Mouse (Mus musculus) myocyte (in vitro differentiated cells): ENCODE measurements around the gene Neurl1a. TPM values are rescaled to one million over a fixed set of nuclear protein-coding genes. Genes with fewer than 3 reads are reported as not detected.

Experiments used
- H3K27me3 ChIP-seq: one replicate; pipeline ENCODE4 v1.6.1; 2011; ENCODE audit not compliant: control insufficient read depth, insufficient read depth, insufficient read length
- H3K36me3 ChIP-seq: one replicate; pipeline ENCODE4 v1.6.1; 2011; ENCODE audit not compliant: control insufficient read depth, insufficient read depth
- H3K4me2 ChIP-seq: one replicate; pipeline ENCODE4 v1.6.1; 2011; ENCODE audit warnings: low read depth, control low read depth
- H3K4me3 ChIP-seq: one replicate; pipeline ENCODE4 v1.5.1; 2011; ENCODE audit warnings: mild to moderate bottlenecking, control low read depth, moderate library complexity
- H3K79me2 ChIP-seq: one replicate; pipeline ENCODE4 v1.6.1; 2011; ENCODE audit not compliant: control insufficient read depth, insufficient read depth
- H3ac ChIP-seq: one replicate; pipeline ENCODE4 v1.6.1; 2011; ENCODE audit not compliant: control insufficient read depth, insufficient read length
- CEBPB ChIP-seq: IDR thresholded peaks from 2 replicates; pipeline ENCODE4 v1.6.1; 2011; ENCODE audit warnings: mild to moderate bottlenecking, moderate library complexity; ENCODE audit not compliant: poor library complexity, insufficient read depth, severe bottlenecking
- E2F4 ChIP-seq: IDR thresholded peaks from one replicate; pipeline ENCODE4 v1.6.1; 2011; ENCODE audit warnings: mild to moderate bottlenecking, control low read depth, moderate library complexity; ENCODE audit not compliant: insufficient read depth
- MAX ChIP-seq: IDR thresholded peaks from one replicate; pipeline ENCODE4 v1.6.1; 2011; ENCODE audit warnings: low read depth, mild to moderate bottlenecking, control low read depth
- MYOD1 ChIP-seq, 3 experiments: IDR thresholded peaks; one replicate each; pipeline ENCODE4 v1.6.1; 2011; ENCODE audit warnings: control low read depth in 2 of 3, low read depth in 2 of 3, mild to moderate bottlenecking in 2 of 3, moderate library complexity in 1 of 3; ENCODE audit not compliant: insufficient read length in 2 of 3, control insufficient read depth in 1 of 3
- MYOG ChIP-seq, 3 experiments: IDR thresholded peaks; one replicate each; pipeline ENCODE4 v1.6.1; 2011; ENCODE audit warnings: control low read depth in 2 of 3, low read depth in 2 of 3, mild to moderate bottlenecking in 2 of 3; ENCODE audit not compliant: insufficient read length in 2 of 3, control insufficient read depth in 1 of 3, insufficient read depth in 1 of 3
- POLR2A ChIP-seq: IDR thresholded peaks from one replicate; pipeline ENCODE4 v1.6.1; 2011; ENCODE audit warnings: low read depth, mild to moderate bottlenecking, control low read depth, moderate library complexity; ENCODE audit not compliant: insufficient read length
- POLR2AphosphoS2 ChIP-seq: IDR thresholded peaks from one replicate; pipeline ENCODE4 v1.6.1; 2011; ENCODE audit warnings: low read depth, control low read depth; ENCODE audit not compliant: insufficient read length
- REST ChIP-seq: IDR thresholded peaks from one replicate; pipeline ENCODE4 v1.6.1; 2011; ENCODE audit warnings: mild to moderate bottlenecking, control low read depth, moderate library complexity; ENCODE audit not compliant: insufficient read depth, insufficient read length
- SRF ChIP-seq: IDR thresholded peaks from one replicate; pipeline ENCODE4 v1.6.1; 2011; ENCODE audit warnings: low read depth; ENCODE audit not compliant: control insufficient read depth, insufficient read length
- TCF12 ChIP-seq: IDR thresholded peaks from one replicate; pipeline ENCODE4 v1.6.1; 2011; ENCODE audit warnings: mild to moderate bottlenecking, control low read depth; ENCODE audit not compliant: poor library complexity, insufficient read depth, severe bottlenecking
- TCF3 ChIP-seq: IDR thresholded peaks from one replicate; pipeline ENCODE4 v1.6.1; 2011; ENCODE audit warnings: low read depth, control low read depth; ENCODE audit not compliant: insufficient read length
- USF1 ChIP-seq: IDR thresholded peaks from one replicate; pipeline ENCODE4 v1.6.1; 2011; ENCODE audit warnings: low read depth, mild to moderate bottlenecking, control low read depth, moderate library complexity
- polyA plus RNA-seq: library from polyadenylated mRNA; unstranded; fragments of >200 nt; fragmentation: generic; extraction: Trizol; gene quantifications from one replicate; pipeline ENCODE4 v1.2.1, GENCODE M21; 2012; ENCODE audit warnings: missing spikeins

Neurl1a gene
- polyA plus RNA-seq, 1 experiment, result 120 TPM

GRCm38 (mm10) chr19:47178001-47178400 lies 619 bp upstream of the Neurl1a start:
- Histone ChIP-seq H3ac (peak overlapping the region; percentile 10), H3K4me2 (peak overlapping the region; percentile 81), H3K79me2 (peaks cover 3% of the 10 kb centered on the region), H3K36me3 (no peaks in the 10 kb centered on the region), H3K27me3 (no peaks in the 10 kb centered on the region), H3K4me3 (peak overlapping the region; percentile 19)
- TF ChIP-seq USF1 (peak; percentile 85), POLR2AphosphoS2 (no peak)

- Histone ChIP-seq H3K4me3 (peak overlapping the region; percentile 19), H3K79me2 (peaks cover 3% of the 10 kb centered on the region), H3ac (peak overlapping the region; percentile 10), H3K36me3 (no peaks in the 10 kb centered on the region), H3K27me3 (no peaks in the 10 kb centered on the region), H3K4me2 (peak overlapping the region; percentile 74)
- no peak for TF ChIP-seq TCF3
- no peak for TF ChIP-seq USF1
- peak in 2 of 3 experiments; percentile 37 to 83 for TF ChIP-seq MYOG (IDR thresholded peaks at IDR 0.05; ENCODE audit: control insufficient read depth in 1 of 3, insufficient read depth in 1 of 3, insufficient read length in 2 of 3, low read depth in 2 of 3)
- no peak for TF ChIP-seq CEBPB
- TF ChIP-seq TCF12, result no peak
- no peak for TF ChIP-seq POLR2A
- TF ChIP-seq REST, result no peak
- peak in 2 of 3 experiments; percentile 58 to 85 for TF ChIP-seq MYOD1 (IDR thresholded peaks at IDR 0.05; ENCODE audit: control insufficient read depth in 1 of 3, insufficient read length in 2 of 3, low read depth in 2 of 3)
- TF ChIP-seq E2F4, result no peak
Observed at GRCm38 (mm10) chr19:47179272-47179809, 721 bp downstream of the Neurl1a start.

- TF ChIP-seq SRF (no peak), MYOD1 (IDR thresholded peaks at IDR 0.05; ENCODE audit: control insufficient read depth in 1 of 3, insufficient read length in 2 of 3, low read depth in 2 of 3) (no peak), E2F4 (no peak), CEBPB (no peak), MAX (no peak), TCF3 (no peak)
- Histone ChIP-seq H3K27me3 (no peaks in the 10 kb centered on the region), H3K4me2 (peak overlapping the region; percentile 74), H3K4me3 (peak overlapping the region; percentile 19), H3K79me2 (peaks cover 3% of the 10 kb centered on the region), H3ac (peak overlapping the region; percentile 10), H3K36me3 (no peaks in the 10 kb centered on the region)
Observed at GRCm38 (mm10) chr19:47180011-47180410, 1.4 kb downstream of the Neurl1a start.

- Histone ChIP-seq H3K4me3 (no peak overlapping the region), H3K27me3 (no peaks in the 10 kb centered on the region), H3K36me3 (no peaks in the 10 kb centered on the region), H3K4me2 (no peak overlapping the region), H3K79me2 (peaks cover 3% of the 10 kb centered on the region), H3ac (no peak overlapping the region)
- TF ChIP-seq POLR2AphosphoS2 (no peak), REST (no peak), SRF (no peak), USF1 (no peak), MYOG (IDR thresholded peaks at IDR 0.05; ENCODE audit: control insufficient read depth in 1 of 3, insufficient read depth in 1 of 3, insufficient read length in 2 of 3, low read depth in 2 of 3) (no peak), CEBPB (no peak), TCF12 (no peak), MAX (no peak), MYOD1 (IDR thresholded peaks at IDR 0.05; ENCODE audit: control insufficient read depth in 1 of 3, insufficient read length in 2 of 3, low read depth in 2 of 3) (no peak), POLR2A (no peak), E2F4 (no peak), TCF3 (no peak)
Observed at GRCm38 (mm10) chr19:47184221-47184620, 5.6 kb downstream of the Neurl1a start.

- Histone ChIP-seq H3K4me2 (no peak overlapping the region), H3K79me2 (peaks cover 3% of the 10 kb centered on the region), H3ac (no peak overlapping the region), H3K36me3 (no peaks in the 10 kb centered on the region), H3K27me3 (no peaks in the 10 kb centered on the region), H3K4me3 (no peak overlapping the region)
- no peak for TF ChIP-seq USF1
- no peak for TF ChIP-seq TCF3
- no peak for TF ChIP-seq TCF12
- no peak for TF ChIP-seq CEBPB
- no peak for TF ChIP-seq SRF
- no peak for TF ChIP-seq REST
- no peak for TF ChIP-seq POLR2A
- no peak for TF ChIP-seq POLR2AphosphoS2
- TF ChIP-seq E2F4, result no peak
- no peak for TF ChIP-seq MYOG (IDR thresholded peaks at IDR 0.05; ENCODE audit: control insufficient read depth in 1 of 3, insufficient read depth in 1 of 3, insufficient read length in 2 of 3, low read depth in 2 of 3)
- no peak for TF ChIP-seq MAX
- TF ChIP-seq MYOD1 (IDR thresholded peaks at IDR 0.05; ENCODE audit: control insufficient read depth in 1 of 3, insufficient read length in 2 of 3, low read depth in 2 of 3), result no peak
Observed at GRCm38 (mm10) chr19:47184736-47185135, 6.1 kb downstream of the Neurl1a start.
